Mouse (Mus musculus) bone marrow, adult 2 months (tissue): ENCODE measurements around the gene Rnf169. TPM values are rescaled to one million over a fixed set of nuclear protein-coding genes. Genes with fewer than 3 reads are reported as not detected.

Experiments used
- H3K27ac ChIP-seq: fragments of 200-500 bp; 2 replicates; pipeline ENCODE4 v1.5.1; 2012; ENCODE audit warnings: low read depth, mild to moderate bottlenecking, control low read depth, inconsistent platforms, low read length; ENCODE audit not compliant: control insufficient read depth, poor library complexity, insufficient read depth
- H3K4me1 ChIP-seq: fragments of 200-500 bp; 2 replicates; pipeline ENCODE4 v1.6.1; 2011; ENCODE audit warnings: low read length; ENCODE audit not compliant: control insufficient read depth, insufficient read depth
- H3K4me3 ChIP-seq: fragments of 200-500 bp; replicated peaks from 2 replicates; pipeline ENCODE3; 2011; ENCODE audit warnings: mild to moderate bottlenecking, low read depth, low read length, control low read depth; ENCODE audit not compliant: control insufficient read depth
- CTCF ChIP-seq: fragments of 200-500 bp; IDR thresholded peaks from 2 replicates; pipeline ENCODE4 v1.5.1; 2011; ENCODE audit warnings: low read length, control low read depth; ENCODE audit not compliant: control insufficient read depth, insufficient read depth
- POLR2A ChIP-seq: fragments of 200-500 bp; IDR thresholded peaks from 2 replicates; pipeline ENCODE4 v1.6.1; 2011; ENCODE audit warnings: low read depth, mild to moderate bottlenecking, control low read depth, low read length, borderline replicate concordance; ENCODE audit not compliant: control insufficient read depth
- WGBS: fragments of 180-500 bp; shearing (Covaris S2); methylation state at CpG from one replicate; pipeline ENCODE4 v1.1.7; 2018; 5-methylcytosine and 5-hydroxymethylcytosine counted together
- polyA plus RNA-seq: library from polyadenylated mRNA; stranded (reverse); fragments of >200 nt; gene quantifications from 2 replicates; pipeline ENCODE4 v1.2.4, GENCODE M21; 2011; ENCODE audit warnings: low replicate concordance; ENCODE audit not compliant: missing spikeins, insufficient read depth, insufficient read length

Gene Rnf169
- polyA plus RNA-seq, 1 experiment: 22.3 TPM

DNA sequence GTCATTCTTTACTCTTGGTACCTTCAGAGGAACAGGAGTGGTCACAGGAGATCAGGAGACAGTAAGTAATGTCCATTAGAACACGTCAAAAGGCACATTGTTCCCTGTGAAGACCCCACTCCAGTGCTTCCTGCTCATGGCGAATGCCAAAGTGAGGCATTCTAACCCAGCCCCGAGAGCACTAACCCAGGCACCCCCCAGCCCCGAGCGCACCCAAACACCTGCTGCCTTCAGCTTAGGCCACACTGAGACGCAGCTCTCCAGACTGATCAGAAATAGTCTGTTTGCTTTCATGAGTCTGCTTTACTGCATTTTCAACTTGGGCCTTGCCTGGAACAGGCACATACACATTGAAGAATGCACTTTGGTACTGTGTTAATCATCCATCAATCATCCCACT is 60.3 kb downstream of the Rnf169 start:
- Histone ChIP-seq H3K4me3 (no peak overlapping the region), H3K4me1 (no peaks in the 10 kb centered on the region), H3K27ac (no peak overlapping the region)
- TF ChIP-seq CTCF (no peak), POLR2A (no peak)
- WGBS: 87% methylated on average over 6 of the region's 6 CpGs

DNA sequence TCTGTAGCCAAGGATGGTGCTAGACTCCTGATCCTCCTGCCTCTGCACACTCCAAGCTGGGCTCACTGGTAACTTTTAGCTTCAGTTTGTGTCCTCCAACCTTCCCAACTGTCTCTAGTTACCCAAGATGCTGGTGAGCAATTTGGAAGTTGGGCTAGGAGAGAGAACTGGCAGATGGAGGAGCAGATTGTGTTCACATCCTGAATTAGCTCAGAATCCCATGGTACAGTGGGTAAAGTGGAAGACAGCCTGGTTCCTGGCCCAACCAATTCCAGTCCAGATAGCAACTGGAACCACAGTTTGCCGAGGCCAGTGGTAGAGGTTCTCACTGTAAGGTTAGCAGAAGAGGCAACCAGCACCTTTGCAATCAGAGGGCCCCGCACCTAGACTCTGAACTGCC is 61.1 kb downstream of the Rnf169 start:
- 81% methylated on average over 2 of the region's 2 CpGs for WGBS
- no peak for TF ChIP-seq POLR2A
- no peak for TF ChIP-seq CTCF

DNA sequence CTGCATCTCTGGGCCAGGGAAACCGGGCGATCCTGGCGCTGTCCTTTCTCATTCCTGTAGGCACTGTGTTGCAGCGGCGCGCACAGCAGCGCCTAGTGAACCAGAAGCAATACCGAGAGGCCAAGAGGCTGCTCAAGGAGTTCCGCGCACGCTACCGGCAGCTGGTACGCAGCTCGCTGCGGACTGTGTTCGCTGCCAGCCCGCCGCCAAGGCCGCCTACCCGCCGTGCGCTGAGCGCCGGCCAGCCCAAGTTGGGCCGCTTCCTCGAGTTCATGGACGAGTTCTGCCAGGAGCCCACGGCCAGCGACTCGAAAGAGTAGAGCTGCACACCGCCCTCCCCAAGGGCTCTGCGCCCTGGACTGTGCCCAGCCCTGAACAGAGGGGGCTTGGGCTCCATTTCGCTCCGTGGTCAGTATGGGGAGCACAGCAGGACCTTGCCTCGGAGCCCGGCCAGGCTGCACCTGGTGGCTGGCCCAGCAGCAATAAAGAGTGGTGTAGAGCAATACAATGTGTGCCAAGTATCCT is 62.9 kb downstream of the Rnf169 start:
- no peaks in the 10 kb centered on the region for H3K4me1 ChIP-seq
- WGBS: 2% methylated on average over 36 of the region's 36 CpGs
- TF ChIP-seq CTCF (no peak), POLR2A (no peak)
- H3K4me3 ChIP-seq: no peak overlapping the region
- H3K27ac ChIP-seq: no peak overlapping the region

More for the DNA sequence above, 61.1 kb downstream of the Rnf169 start:
- Histone ChIP-seq H3K4me1 (no peaks in the 10 kb centered on the region), H3K27ac (no peak overlapping the region), H3K4me3 (no peak overlapping the region)

DNA sequence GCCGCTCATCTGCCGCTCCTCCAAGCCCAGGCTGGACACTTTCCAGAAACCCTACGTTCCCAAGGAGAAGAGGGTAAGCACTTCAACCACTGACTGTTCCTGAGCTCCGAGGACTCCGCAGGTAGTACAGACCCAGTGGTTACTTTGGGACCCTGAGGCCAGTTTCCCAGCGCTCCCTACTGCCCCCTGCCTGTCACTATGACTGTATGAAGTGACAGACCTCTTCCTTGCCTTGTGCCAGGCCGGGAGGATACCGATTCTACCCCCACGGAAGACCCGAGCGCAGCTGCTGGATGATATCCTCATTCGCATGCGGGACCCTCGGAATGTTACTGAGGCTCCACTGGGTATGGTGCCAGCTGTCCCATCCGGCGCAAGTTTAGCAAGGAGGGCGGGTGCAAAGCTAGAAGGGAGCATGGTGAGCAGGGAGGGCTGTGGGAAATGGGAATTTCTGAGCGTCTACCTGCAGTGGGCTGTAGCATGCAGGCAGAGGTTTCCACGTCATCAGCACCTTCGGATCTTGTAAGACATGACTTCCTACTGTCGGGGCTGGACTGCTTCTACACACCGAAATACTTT is 63.4 kb downstream of the Rnf169 start:
- TF ChIP-seq CTCF (peak; percentile 54; the same call in 1 of the 2 replicates), POLR2A (no peak)
- Histone ChIP-seq H3K27ac (no peak overlapping the region), H3K4me1 (no peaks in the 10 kb centered on the region), H3K4me3 (no peak overlapping the region)
- 8% methylated on average over 22 of the region's 22 CpGs for WGBS

DNA sequence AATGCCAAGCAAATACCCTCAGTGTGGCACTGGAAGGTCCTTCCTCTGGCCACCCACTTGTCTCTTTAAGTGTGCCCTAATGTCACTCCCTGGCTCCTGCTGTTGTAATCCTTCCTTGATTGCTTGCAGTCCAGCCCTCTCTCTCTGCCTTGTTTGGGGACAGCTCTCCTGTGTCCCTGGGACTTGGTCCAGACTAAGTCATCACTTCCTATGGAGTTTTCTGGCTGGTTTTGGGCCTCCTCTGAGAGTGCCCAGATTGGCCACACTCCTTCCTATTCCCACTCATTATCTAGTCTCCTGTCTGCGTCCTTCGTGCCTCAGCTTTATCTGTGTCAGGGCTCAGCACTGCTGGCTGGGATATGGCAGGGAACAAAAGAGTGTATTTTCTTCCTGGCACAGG is 64.7 kb downstream of the Rnf169 start:
- H3K4me1 ChIP-seq: no peaks in the 10 kb centered on the region
- no peak overlapping the region for H3K4me3 ChIP-seq
- WGBS: 79% methylated on average over 2 of the region's 2 CpGs
- no peak overlapping the region for H3K27ac ChIP-seq
- TF ChIP-seq POLR2A (no peak), CTCF (no peak)

DNA sequence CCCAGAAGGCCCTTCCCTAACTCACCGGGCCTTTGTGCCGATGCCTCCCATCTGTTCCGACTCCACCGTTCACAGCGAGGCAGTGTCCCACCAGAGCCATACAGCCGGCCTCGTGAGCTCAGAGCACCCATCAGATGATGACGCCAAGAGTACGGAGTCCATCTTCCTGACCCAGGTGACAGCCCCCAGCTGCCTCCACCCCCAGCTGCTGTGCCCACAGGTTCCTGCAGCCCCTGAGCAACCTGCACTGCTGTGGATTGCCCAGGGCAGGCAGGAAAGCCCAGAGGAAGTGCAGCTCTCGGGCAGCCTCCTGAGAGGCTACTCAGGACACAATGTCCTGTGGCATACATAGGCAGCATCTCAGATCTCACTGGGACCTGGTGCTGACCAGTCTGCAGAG is 65.9 kb downstream of the Rnf169 start:
- TF ChIP-seq POLR2A: no peak
- TF ChIP-seq CTCF: no peak
- Histone ChIP-seq H3K4me1 (no peaks in the 10 kb centered on the region), H3K27ac (no peak overlapping the region), H3K4me3 (no peak overlapping the region)
- WGBS: 81% methylated on average over 10 of the region's 10 CpGs

DNA sequence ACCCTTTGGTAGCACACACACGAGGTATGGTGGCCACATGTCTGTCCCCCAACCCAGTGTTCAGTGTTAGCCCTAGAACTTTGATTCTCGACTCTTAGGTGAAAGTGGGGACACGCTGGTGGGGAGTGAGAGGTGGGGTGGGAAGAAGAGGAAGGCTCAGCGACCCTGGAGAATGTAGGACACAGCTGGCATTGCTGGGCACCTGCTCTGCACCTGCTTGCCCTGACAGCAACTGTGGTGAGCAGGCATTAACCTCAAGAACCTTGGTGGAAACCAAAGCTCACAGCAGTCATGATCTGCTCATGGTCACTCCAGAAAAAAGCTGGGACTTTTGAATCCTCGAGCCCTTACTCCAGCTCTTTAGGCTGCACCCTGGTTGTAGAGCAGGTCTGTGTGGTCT is 69.2 kb downstream of the Rnf169 start:
- Histone ChIP-seq H3K4me3 (no peak overlapping the region), H3K4me1 (peaks cover 1% of the 10 kb centered on the region; the same call in 1 of the 2 replicates), H3K27ac (no peak overlapping the region)
- no peak for TF ChIP-seq CTCF
- TF ChIP-seq POLR2A: no peak
- 62% methylated on average over 5 of the region's 5 CpGs for WGBS

DNA sequence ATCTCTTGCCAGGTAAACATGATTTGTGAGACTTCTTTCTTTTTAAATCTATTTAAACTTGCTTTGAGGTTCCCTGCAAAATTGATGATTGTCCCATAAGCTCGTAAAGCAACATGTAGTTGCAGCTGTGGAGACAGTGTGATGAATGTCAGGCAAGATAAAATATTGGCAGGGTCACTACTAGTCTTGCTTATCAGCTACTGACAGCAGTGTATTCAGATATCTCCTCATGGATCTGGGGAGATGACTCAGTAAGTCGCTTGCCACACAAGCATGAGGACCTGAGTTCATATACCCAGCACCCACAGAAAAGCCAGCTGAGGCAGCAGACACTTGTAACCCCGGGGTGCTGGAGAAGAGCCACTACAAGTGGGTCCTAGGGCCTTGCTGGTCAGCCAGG is 72.8 kb downstream of the Rnf169 start:
- WGBS: 44% methylated on average over 3 of the region's 3 CpGs
- TF ChIP-seq CTCF: no peak
- Histone ChIP-seq H3K4me3 (no peak overlapping the region), H3K27ac (no peak overlapping the region), H3K4me1 (peaks cover 1% of the 10 kb centered on the region; the same call in 1 of the 2 replicates)

DNA sequence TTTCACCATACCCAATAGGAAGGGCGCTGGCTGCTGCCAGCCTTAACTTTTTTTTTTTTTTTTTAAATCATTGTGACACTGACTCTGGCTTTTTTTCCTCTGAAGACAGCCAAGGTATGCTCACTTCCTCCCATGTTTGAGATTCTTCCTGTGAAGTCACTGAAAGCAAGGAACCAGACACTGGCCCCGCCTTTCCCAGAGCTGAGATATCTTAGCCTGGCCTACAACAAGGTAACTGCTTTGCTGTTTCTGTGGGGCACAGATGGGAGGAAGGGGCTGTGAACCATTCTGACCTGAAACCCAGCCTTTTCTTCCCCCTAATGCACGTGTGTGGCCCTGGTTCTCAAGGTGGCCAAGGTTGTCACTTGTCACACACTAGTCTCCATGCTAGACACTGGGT is 73.9 kb downstream of the Rnf169 start:
- 66% methylated on average over 3 of the region's 3 CpGs for WGBS
- H3K27ac ChIP-seq: no peak overlapping the region
- no peak for TF ChIP-seq POLR2A
- no peak for TF ChIP-seq CTCF
- H3K4me3 ChIP-seq: no peak overlapping the region
- peaks cover 1% of the 10 kb centered on the region; the same call in 1 of the 2 replicates for H3K4me1 ChIP-seq
